Mouse (Mus musculus): ENCODE results near the gene Pccb.

DNA sequence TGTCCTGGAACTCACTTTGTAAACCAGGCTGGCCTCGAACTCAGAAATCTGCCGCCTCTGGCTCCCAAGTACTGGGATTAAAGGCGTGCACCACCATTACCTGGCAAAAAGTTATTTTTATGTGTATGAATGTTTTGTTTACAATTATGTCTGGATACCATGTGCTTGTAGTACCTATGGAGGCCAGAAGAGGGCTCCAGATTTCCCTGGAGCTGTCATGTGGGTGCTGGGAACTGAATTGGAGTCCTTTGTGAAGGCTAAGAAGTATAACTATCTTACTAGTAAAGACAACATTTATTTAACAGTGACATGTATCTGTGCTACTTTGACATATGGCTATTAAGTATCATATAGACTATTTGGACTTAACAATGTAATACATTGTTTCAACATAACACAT is 35.1 kb upstream of the Pccb start:
- TF ChIP-seq CTCF (IDR thresholded peaks at IDR 0.05; ENCODE audit: borderline replicate concordance, insufficient read depth, low read length): no peak
- no peak for TF ChIP-seq POLR2A (IDR thresholded peaks at IDR 0.05; ENCODE audit: low read depth, low read length)

All from embryonic fibroblast, embryonic 13.5 days (primary cell).